ENCODE assay signal across 8 mouse cellular contexts in the genomic region with DNA sequence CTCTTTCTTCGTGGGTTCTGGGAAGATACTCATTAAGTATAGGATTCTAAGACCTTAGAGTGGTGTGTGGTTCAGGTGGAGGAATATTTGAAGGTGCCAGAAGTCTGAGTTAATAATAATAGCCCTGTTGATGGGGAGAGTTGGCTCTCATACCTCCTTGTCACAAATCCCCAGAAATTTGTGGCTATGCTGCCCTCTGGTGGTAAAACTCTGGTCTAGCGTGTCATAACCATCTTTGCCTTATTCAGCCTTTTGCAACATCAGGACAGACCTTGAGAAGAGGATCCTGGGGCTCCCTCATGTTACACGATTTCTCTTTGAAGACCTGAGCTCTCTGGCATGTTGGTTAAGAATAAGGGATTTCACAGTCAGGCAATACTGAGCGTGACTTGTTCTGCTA. TPM values are rescaled to one million over a fixed set of nuclear protein-coding genes. Genes with fewer than 3 reads are reported as not detected.
DNase-seq lines count a peak whose midpoint lies in the region; ATAC-seq lines count a peak whose summit lies in the region.

No protein-coding gene starts in this region.

- H3K4me1 ChIP-seq in hindbrain, embryonic 11.5 days (replicated peaks; ENCODE audit: control insufficient read depth, insufficient read depth, low read length): 0 out of 2 replicates have a peak, but pooled peaks cover 2% of the 10 kb centered on the region
- peaks cover 14% of the 10 kb centered on the region for H3K4me1 ChIP-seq in hindbrain, embryonic 16.5 days (ENCODE audit: control insufficient read depth, insufficient read depth, low read depth, low read length)
- H3K4me1 ChIP-seq in heart, embryonic 15.5 days (replicated peaks): peaks cover 31% of the 10 kb centered on the region

- H3K9ac ChIP-seq in hindbrain, embryonic 11.5 days (ENCODE audit: low read depth, low read length): no peak overlapping the region
- no peak overlapping the region for H3K9ac ChIP-seq in hindbrain, embryonic 16.5 days (ENCODE audit: low read depth, low read length)
- no peak overlapping the region for H3K9ac ChIP-seq in heart, embryonic 15.5 days

- H3K9me3 ChIP-seq in hindbrain, embryonic 11.5 days (ENCODE audit: control insufficient read depth, low read length): no peaks in the 10 kb centered on the region
- no peaks in the 10 kb centered on the region for H3K9me3 ChIP-seq in hindbrain, embryonic 16.5 days (ENCODE audit: control insufficient read depth, low read length)
- no peaks in the 10 kb centered on the region for H3K9me3 ChIP-seq in heart, embryonic 15.5 days (replicated peaks)

- H3K27me3 ChIP-seq in hindbrain, embryonic 11.5 days (ENCODE audit: control insufficient read depth, insufficient read depth, low read length): peaks cover 9% of the 10 kb centered on the region
- no peaks in the 10 kb centered on the region; the same call in 1 of the 2 replicates for H3K27me3 ChIP-seq in hindbrain, embryonic 16.5 days (replicated peaks; ENCODE audit: control insufficient read depth, insufficient read depth, low read length)
- peaks cover 43% of the 10 kb centered on the region for H3K27me3 ChIP-seq in heart, embryonic 15.5 days

- 17% methylated on average over 4 of the region's 4 CpGs for WGBS in hindbrain, embryonic 11.5 days
- WGBS in hindbrain, embryonic 16.5 days: 15% methylated on average over 4 of the region's 4 CpGs
- whole genome bisulfite sequencing in heart, embryonic 15.5 days: 18% methylated on average over 4 of the region's 4 CpGs

- H3K4me2 ChIP-seq in hindbrain, embryonic 11.5 days (replicated peaks; ENCODE audit: low read depth, low read length): no peak overlapping the region
- H3K4me2 ChIP-seq in hindbrain, embryonic 16.5 days (ENCODE audit: low read length): no peak overlapping the region
- H3K4me2 ChIP-seq in heart, embryonic 15.5 days: no peak overlapping the region

- no peak overlapping the region for H3K27ac ChIP-seq in hindbrain, embryonic 11.5 days (ENCODE audit: low read depth, low read length)
- no peak overlapping the region for H3K27ac ChIP-seq in hindbrain, embryonic 16.5 days (ENCODE audit: low read depth, low read length)
- peak overlapping the region; percentile 24; the same call in 1 of the 2 replicates for H3K27ac ChIP-seq in heart, embryonic 15.5 days

- no peak for ATAC-seq in hindbrain, embryonic 11.5 days (ENCODE audit: low FRiP score)
- no peak for ATAC-seq in hindbrain, embryonic 16.5 days
- no peak for ATAC-seq in heart, embryonic 15.5 days (replicated peaks; ENCODE audit: insufficient number of reproducible peaks, insufficient read depth, low FRiP score, low read depth)

- H3K36me3 ChIP-seq in hindbrain, embryonic 11.5 days (ENCODE audit: control insufficient read depth, insufficient read depth, low read length): no peaks in the 10 kb centered on the region
- H3K36me3 ChIP-seq in hindbrain, embryonic 16.5 days (ENCODE audit: control insufficient read depth, insufficient read depth, low read length): no peaks in the 10 kb centered on the region
- H3K36me3 ChIP-seq in heart, embryonic 15.5 days: peaks cover 33% of the 10 kb centered on the region

- no peak overlapping the region for H3K4me3 ChIP-seq in hindbrain, embryonic 11.5 days (ENCODE audit: low read depth, low read length)
- H3K4me3 ChIP-seq in hindbrain, embryonic 16.5 days (ENCODE audit: low read length): no peak overlapping the region
- no peak overlapping the region for H3K4me3 ChIP-seq in heart, embryonic 15.5 days

- peak; percentile 92 for DNase-seq in hindbrain, embryonic 11.5 days (ENCODE audit: low spot score)
- peak; percentile 91 for DNase-seq in NIH3T3 (ENCODE audit: low read depth)
- peak; percentile 74 to 81 for DNase-seq in cerebellum, postnatal 36 days
- DNase-seq in layer of hippocampus, adult 9-11 months: peak; percentile 76
- peak; percentile 84 for DNase-seq in lung, postnatal 36 days
- DNase-seq in spleen, postnatal 14 days (ENCODE audit: low spot score in 2 of 2): peak; percentile 49 to 72

RNA-seq across cellular contexts. Expression of a gene that starts 2.5 kb away (rescaled TPM):
- polyA plus RNA-seq in hindbrain, embryonic 11.5 days (2014; fragmentation: Nextera tagmentation; extraction: Ambion mirVana): 19.7 and 22.2 TPM in 2 replicates
- 20.1 and 24.7 TPM in 2 replicates for polyA plus RNA-seq in hindbrain, embryonic 16.5 days (2015; fragmentation: Nextera tagmentation; extraction: Ambion mirVana)
- 5.9 and 10.5 TPM in 2 replicates for polyA plus RNA-seq in heart, embryonic 15.5 days (2015; fragmentation: Nextera tagmentation; extraction: Ambion mirVana)

RNA-seq across cellular contexts. Expression of a gene that starts 24.1 kb away (rescaled TPM):
- 16.4 and 20.0 TPM in 2 replicates for polyA plus RNA-seq in hindbrain, embryonic 11.5 days (2014; fragmentation: Nextera tagmentation; extraction: Ambion mirVana)
- polyA plus RNA-seq in hindbrain, embryonic 16.5 days (2015; fragmentation: Nextera tagmentation; extraction: Ambion mirVana): 6.3 and 8.6 TPM in 2 replicates
- polyA plus RNA-seq in heart, embryonic 15.5 days (2015; fragmentation: Nextera tagmentation; extraction: Ambion mirVana): 62.4 and 70.8 TPM in 2 replicates

RNA-seq across cellular contexts. Expression of a gene that starts 32.0 kb away (rescaled TPM):
- polyA plus RNA-seq in hindbrain, embryonic 11.5 days (2014; fragmentation: Nextera tagmentation; extraction: Ambion mirVana): 0.11 and 0.34 TPM in 2 replicates
- 0.34 and 0.42 TPM in 2 replicates for polyA plus RNA-seq in hindbrain, embryonic 16.5 days (2015; fragmentation: Nextera tagmentation; extraction: Ambion mirVana)
- 0.11 and 0.25 TPM in 2 replicates for polyA plus RNA-seq in heart, embryonic 15.5 days (2015; fragmentation: Nextera tagmentation; extraction: Ambion mirVana)
